Mouse (Mus musculus): ENCODE data around the gene Gm9857.

DNA sequence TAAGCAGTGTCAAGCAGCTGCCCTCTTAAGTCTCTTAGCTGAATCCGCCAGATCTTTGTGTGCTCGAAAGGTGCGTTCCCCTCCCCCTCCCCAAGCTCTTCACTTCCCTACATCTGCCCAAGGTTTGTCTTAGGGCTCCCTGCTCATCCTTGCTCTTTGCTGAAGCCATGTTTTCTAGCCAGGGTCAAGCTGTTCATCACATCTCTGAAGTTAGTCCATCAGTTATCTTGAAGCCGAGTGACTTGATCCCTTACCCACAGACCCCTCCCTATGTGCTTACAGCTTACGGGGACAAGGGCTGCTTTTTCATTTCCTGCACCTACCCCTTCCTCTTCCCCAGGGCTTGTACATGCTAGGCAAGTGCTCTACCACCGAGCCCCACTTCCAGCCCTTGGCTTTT is 21.4 kb upstream of the Gm9857 start:
- TF ChIP-seq ELF1 (IDR thresholded peaks at IDR 0.05; ENCODE audit: low read depth, low read length) (no peak), EP300 (IDR thresholded peaks at IDR 0.05; ENCODE audit: low read depth in 1 of 2, low read length in 2 of 2) (no peak), HCFC1 (IDR thresholded peaks at IDR 0.05; ENCODE audit: low read depth, low read length) (no peak), TCF12 (IDR thresholded peaks at IDR 0.05; ENCODE audit: low read depth, low read length) (no peak), GATA1 (IDR thresholded peaks at IDR 0.05; ENCODE audit: low read depth, low read length) (no peak), CHD1 (IDR thresholded peaks at IDR 0.05; ENCODE audit: low read depth, low read length) (no peak), POLR2A (IDR thresholded peaks at IDR 0.05; ENCODE audit: control insufficient read depth in 1 of 2, insufficient read depth in 1 of 2, low read depth in 1 of 2, low read length in 2 of 2, poor library complexity in 1 of 2) (no peak), CTCF (IDR thresholded peaks at IDR 0.05 in 2 of 3, conservative IDR thresholded peaks at IDR 0.05 in 1 of 3; ENCODE audit: control insufficient read depth in 1 of 3, insufficient read depth in 1 of 3, low read depth in 2 of 3, low read length in 3 of 3, poor library complexity in 1 of 3, severe bottlenecking in 1 of 3) (no peak)

All from MEL (cell line).